Mouse (Mus musculus) thymus, adult 2 months (tissue): ENCODE data around the gene Map3k20. TPM values are rescaled to one million over a fixed set of nuclear protein-coding genes. Genes with fewer than 3 reads are reported as not detected.
A peak's percentile ranks its signal among the peaks of the same experiment; 100 is the strongest.

Experiments
- DNase-seq: peaks from one replicate; pipeline ENCODE4 v3.0.0; 2021
- H3K27ac ChIP-seq: fragments of 200-500 bp; 2 replicates; pipeline ENCODE4 v1.5.1; 2012; ENCODE audit warnings: low read length, control low read depth; ENCODE audit not compliant: control insufficient read depth, insufficient read depth
- H3K27me3 ChIP-seq: fragments of 200-500 bp; 2 replicates; pipeline ENCODE4 v1.6.1; 2012; ENCODE audit warnings: mild to moderate bottlenecking, low read length, moderate library complexity, mixed read lengths; ENCODE audit not compliant: control insufficient read depth, insufficient read depth
- H3K36me3 ChIP-seq: fragments of 200-500 bp; 2 replicates; pipeline ENCODE4 v1.6.1; 2012; ENCODE audit warnings: mild to moderate bottlenecking, low read length, moderate library complexity; ENCODE audit not compliant: control insufficient read depth, insufficient read depth
- H3K4me1 ChIP-seq: fragments of 200-500 bp; replicated peaks from 2 replicates; pipeline ENCODE4 v1.6.1; 2012; ENCODE audit warnings: low read length; ENCODE audit not compliant: control insufficient read depth, insufficient read depth
- H3K4me3 ChIP-seq: fragments of 200-500 bp; 2 replicates; pipeline ENCODE4 v1.5.1; 2012; ENCODE audit warnings: mild to moderate bottlenecking, low read length, control low read depth, moderate library complexity; ENCODE audit not compliant: control insufficient read depth, insufficient read depth
- CTCF ChIP-seq: fragments of 200-500 bp; IDR thresholded peaks from 2 replicates; pipeline ENCODE4 v1.5.1; 2012; ENCODE audit warnings: mild to moderate bottlenecking, control low read depth, low read length, moderate library complexity, borderline replicate concordance; ENCODE audit not compliant: control insufficient read depth, poor library complexity, insufficient read depth; ENCODE audit errors: extremely low read depth
- POLR2A ChIP-seq: fragments of 200-500 bp; IDR thresholded peaks from 2 replicates; pipeline ENCODE4 v1.6.1; 2012; ENCODE audit warnings: mild to moderate bottlenecking, low read length, control low read depth, moderate library complexity; ENCODE audit not compliant: control insufficient read depth, poor library complexity, insufficient read depth; ENCODE audit errors: extremely low read depth
- WGBS: fragments of 180-500 bp; shearing (Covaris S2); methylation state at CpG from one replicate; pipeline ENCODE4 v1.1.7; 2018; 5-methylcytosine and 5-hydroxymethylcytosine counted together
- polyA plus RNA-seq: library from polyadenylated mRNA; depleted of rRNA; stranded (reverse); fragments of >200 nt; gene quantifications from 2 replicates; pipeline ENCODE4 v1.2.3, GENCODE M21; 2012

Map3k20 gene
- polyA plus RNA-seq, 1 experiment = 8.3 TPM

GRCm38 (mm10) chr2:72298406-72298805 is 13.0 kb downstream of the Map3k20 start:
- TF ChIP-seq POLR2A (no peak), CTCF (no peak)
- H3K4me1 ChIP-seq = no peaks in the 10 kb centered on the region
- no peaks in the 10 kb centered on the region for H3K36me3 ChIP-seq
- H3K4me3 ChIP-seq = no peak overlapping the region
- H3K27me3 ChIP-seq = no peaks in the 10 kb centered on the region
- peak; percentile 17 for DNase-seq
- 56% methylated on average over 4 of the region's 4 CpGs for WGBS
- H3K27ac ChIP-seq = no peak overlapping the region

GRCm38 (mm10) chr2:72301194-72301916 is 15.9 kb downstream of the Map3k20 start:
- no peak for DNase-seq
- H3K36me3 ChIP-seq = no peaks in the 10 kb centered on the region
- TF ChIP-seq POLR2A (no peak), CTCF (no peak)
- H3K4me1 ChIP-seq = no peaks in the 10 kb centered on the region
- no peak overlapping the region for H3K27ac ChIP-seq
- no peak overlapping the region for H3K4me3 ChIP-seq
- 86% methylated on average over 9 of the region's 9 CpGs for WGBS
- no peaks in the 10 kb centered on the region for H3K27me3 ChIP-seq

GRCm38 (mm10) chr2:72305738-72306137 is 20.3 kb downstream of the Map3k20 start:
- Histone ChIP-seq H3K4me1 (no peaks in the 10 kb centered on the region), H3K27ac (no peak overlapping the region), H3K36me3 (no peaks in the 10 kb centered on the region), H3K27me3 (no peaks in the 10 kb centered on the region), H3K4me3 (no peak overlapping the region)
- DNase-seq = no peak
- WGBS = 97% methylated on average over 7 of the region's 7 CpGs
- TF ChIP-seq POLR2A = no peak
- no peak for TF ChIP-seq CTCF

- no peaks in the 10 kb centered on the region for H3K36me3 ChIP-seq
- H3K27me3 ChIP-seq = no peaks in the 10 kb centered on the region
- H3K4me1 ChIP-seq = no peaks in the 10 kb centered on the region
- H3K27ac ChIP-seq = no peak overlapping the region
- TF ChIP-seq POLR2A (no peak), CTCF (no peak)
- WGBS = 94% methylated on average over 5 of the region's 5 CpGs
- H3K4me3 ChIP-seq = no peak overlapping the region
- no peak for DNase-seq
These were observed 22.9 kb downstream of the Map3k20 start for GRCm38 (mm10) chr2:72308351-72308750.

- DNase-seq = no peak
- no peak overlapping the region for H3K27ac ChIP-seq
- H3K4me1 ChIP-seq = no peaks in the 10 kb centered on the region
These were observed 23.5 kb downstream of the Map3k20 start for GRCm38 (mm10) chr2:72308981-72309380.

GRCm38 (mm10) chr2:72311486-72311885 is 26.0 kb downstream of the Map3k20 start:
- TF ChIP-seq CTCF (no peak), POLR2A (no peak)
- no peak overlapping the region for H3K4me3 ChIP-seq

More at GRCm38 (mm10) chr2:72308981-72309380, 23.5 kb downstream of the Map3k20 start:
- 90% methylated on average over 5 of the region's 5 CpGs for WGBS
- H3K27me3 ChIP-seq = no peaks in the 10 kb centered on the region
- no peaks in the 10 kb centered on the region for H3K36me3 ChIP-seq
- no peak overlapping the region for H3K4me3 ChIP-seq
- TF ChIP-seq CTCF (no peak), POLR2A (no peak)

More at GRCm38 (mm10) chr2:72311486-72311885, 26.0 kb downstream of the Map3k20 start:
- no peaks in the 10 kb centered on the region for H3K4me1 ChIP-seq
- 95% methylated on average over 8 of the region's 8 CpGs for WGBS
- H3K27me3 ChIP-seq = no peaks in the 10 kb centered on the region
- DNase-seq = no peak
- no peaks in the 10 kb centered on the region for H3K36me3 ChIP-seq
- no peak overlapping the region for H3K27ac ChIP-seq
